Mouse (Mus musculus) CH12.LX (cell line): ENCODE data around the gene Lyst.

ENCODE experiments used
- CTCF ChIP-seq, 2 experiments: IDR thresholded peaks in 1 of 2; conservative IDR thresholded peaks in 1 of 2; 2 replicates each; pipeline ENCODE4 v1.5.1; 2011 to 2012; ENCODE audit warnings: low read depth in 2 of 2, low read length in 2 of 2, improper control_type of control experiment in 1 of 2, inconsistent platforms in 1 of 2, mild to moderate bottlenecking in 1 of 2, moderate library complexity in 1 of 2
- ZNF384 ChIP-seq: IDR thresholded peaks from 2 replicates; pipeline ENCODE4 v1.6.1; 2012; ENCODE audit warnings: low read depth, low read length, improper control_type of control experiment, inconsistent platforms

DNA sequence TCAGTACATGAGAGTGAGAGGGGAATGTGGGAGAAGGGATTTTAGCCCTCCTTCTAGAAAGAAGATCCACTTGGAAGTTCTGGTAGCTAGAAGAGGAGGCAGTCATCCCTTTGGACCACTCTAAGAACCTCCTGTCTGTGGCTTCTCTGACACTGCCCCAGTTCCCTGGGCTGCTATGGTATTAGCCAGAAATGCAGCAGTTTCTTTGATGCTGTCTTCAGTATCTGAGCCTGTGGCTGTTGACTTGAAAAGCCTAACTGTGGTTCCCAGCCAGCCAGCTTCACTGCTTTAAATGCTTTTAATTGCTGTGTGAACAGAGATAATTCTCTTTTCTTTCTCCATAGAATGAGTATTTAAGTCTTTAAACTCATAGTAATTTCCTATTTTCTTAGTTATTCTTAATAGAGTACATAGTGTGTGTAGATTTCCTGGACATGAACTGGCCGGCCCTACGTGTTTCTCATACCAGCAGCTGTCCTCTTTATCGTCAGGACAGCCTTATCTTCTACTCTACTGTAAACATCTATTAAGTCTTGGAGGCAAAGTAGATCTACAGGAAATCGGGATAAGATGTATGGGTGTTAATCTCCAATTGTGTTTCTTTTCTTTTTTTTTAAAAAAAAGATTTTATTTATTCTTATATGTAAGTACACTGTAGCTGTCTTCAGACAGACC, 84.6 kb downstream of the Lyst start:
- TF ChIP-seq ZNF384: no peak
- peak in 1 of 2 experiments; percentile 20; a peak in 1 of 4 replicates for TF ChIP-seq CTCF (conservative IDR thresholded peaks at IDR 0.05 in 1 of 2, IDR thresholded peaks at IDR 0.05 in 1 of 2; ENCODE audit: low read depth in 2 of 2, low read length in 2 of 2)
